Mouse (Mus musculus): ENCODE measurements around the gene Ube2n.

Ube2n gene

GRCm38 (mm10) chr10:95577567-95577950 lies 62.6 kb downstream of the Ube2n start:
- TF ChIP-seq CTCF (conservative IDR thresholded peaks at IDR 0.05; ENCODE audit: low read length) (no peak), POU5F1 (IDR thresholded peaks at IDR 0.05; ENCODE audit: borderline replicate concordance, low read length) (no peak), NANOG (IDR thresholded peaks at IDR 0.05; ENCODE audit: borderline replicate concordance, low read length) (no peak)
- peaks cover 27% of the 10 kb centered on the region for H3K4me1 ChIP-seq (replicated peaks; ENCODE audit: low read depth, low read length)
- no peaks in the 10 kb centered on the region for H3K36me3 ChIP-seq (ENCODE audit: insufficient read depth, low read length)
- H3K4me3 ChIP-seq (replicated peaks; ENCODE audit: low read length), result no peak overlapping the region
- H3K27me3 ChIP-seq (ENCODE audit: insufficient read depth, low read length), result no peaks in the 10 kb centered on the region
- no peaks in the 10 kb centered on the region for H3K9me3 ChIP-seq (ENCODE audit: low read length)

GRCm38 (mm10) chr10:95585554-95585953 lies 70.6 kb downstream of the Ube2n start:
- Histone ChIP-seq H3K36me3 (ENCODE audit: insufficient read depth, low read length) (no peaks in the 10 kb centered on the region), H3K4me3 (replicated peaks; ENCODE audit: low read length) (no peak overlapping the region), H3K9me3 (ENCODE audit: low read length) (peaks cover 6% of the 10 kb centered on the region; the same call in 1 of the 2 replicates), H3K27me3 (ENCODE audit: insufficient read depth, low read length) (no peaks in the 10 kb centered on the region), H3K4me1 (replicated peaks; ENCODE audit: low read depth, low read length) (peaks cover 6% of the 10 kb centered on the region)
- TF ChIP-seq POU5F1 (IDR thresholded peaks at IDR 0.05; ENCODE audit: borderline replicate concordance, low read length) (no peak), CTCF (conservative IDR thresholded peaks at IDR 0.05; ENCODE audit: low read length) (no peak), NANOG (IDR thresholded peaks at IDR 0.05; ENCODE audit: borderline replicate concordance, low read length) (no peak)

- TF ChIP-seq NANOG (IDR thresholded peaks at IDR 0.05; ENCODE audit: borderline replicate concordance, low read length), result peak; percentile 34; the same call in 1 of the 2 replicates
- no peak for TF ChIP-seq CTCF (conservative IDR thresholded peaks at IDR 0.05; ENCODE audit: low read length)
- no peak overlapping the region for H3K4me3 ChIP-seq (replicated peaks; ENCODE audit: low read length)
- H3K27me3 ChIP-seq (ENCODE audit: insufficient read depth, low read length), result no peaks in the 10 kb centered on the region
- no peaks in the 10 kb centered on the region for H3K36me3 ChIP-seq (ENCODE audit: insufficient read depth, low read length)
- peaks cover 6% of the 10 kb centered on the region; the same call in 1 of the 2 replicates for H3K9me3 ChIP-seq (ENCODE audit: low read length)
- peaks cover 8% of the 10 kb centered on the region for H3K4me1 ChIP-seq (replicated peaks; ENCODE audit: low read depth, low read length)
Measured at GRCm38 (mm10) chr10:95587509-95588220, 72.7 kb downstream of the Ube2n start.

- Histone ChIP-seq H3K27me3 (ENCODE audit: insufficient read depth, low read length) (no peaks in the 10 kb centered on the region), H3K36me3 (ENCODE audit: insufficient read depth, low read length) (no peaks in the 10 kb centered on the region), H3K9me3 (ENCODE audit: low read length) (peaks cover 6% of the 10 kb centered on the region; the same call in 1 of the 2 replicates), H3K4me3 (replicated peaks; ENCODE audit: low read length) (no peak overlapping the region), H3K4me1 (replicated peaks; ENCODE audit: low read depth, low read length) (peaks cover 8% of the 10 kb centered on the region)
- TF ChIP-seq NANOG (IDR thresholded peaks at IDR 0.05; ENCODE audit: borderline replicate concordance, low read length) (no peak), POU5F1 (IDR thresholded peaks at IDR 0.05; ENCODE audit: borderline replicate concordance, low read length) (no peak), CTCF (conservative IDR thresholded peaks at IDR 0.05; ENCODE audit: low read length) (no peak)
Measured at GRCm38 (mm10) chr10:95589196-95589595, 74.3 kb downstream of the Ube2n start.

- no peak overlapping the region for H3K4me3 ChIP-seq (replicated peaks; ENCODE audit: low read length)
- peaks cover 6% of the 10 kb centered on the region; the same call in 1 of the 2 replicates for H3K9me3 ChIP-seq (ENCODE audit: low read length)
- peaks cover 17% of the 10 kb centered on the region for H3K4me1 ChIP-seq (replicated peaks; ENCODE audit: low read depth, low read length)
- H3K27me3 ChIP-seq (ENCODE audit: insufficient read depth, low read length), result peaks cover 2% of the 10 kb centered on the region; the same call in 1 of the 2 replicates
- no peaks in the 10 kb centered on the region for H3K36me3 ChIP-seq (ENCODE audit: insufficient read depth, low read length)
- TF ChIP-seq NANOG (IDR thresholded peaks at IDR 0.05; ENCODE audit: borderline replicate concordance, low read length), result no peak
- no peak for TF ChIP-seq POU5F1 (IDR thresholded peaks at IDR 0.05; ENCODE audit: borderline replicate concordance, low read length)
- TF ChIP-seq CTCF (conservative IDR thresholded peaks at IDR 0.05; ENCODE audit: low read length), result no peak
Measured at GRCm38 (mm10) chr10:95590196-95590595, 75.3 kb downstream of the Ube2n start.

- Histone ChIP-seq H3K4me3 (replicated peaks; ENCODE audit: low read length) (no peak overlapping the region), H3K27me3 (ENCODE audit: insufficient read depth, low read length) (peaks cover 2% of the 10 kb centered on the region; the same call in 1 of the 2 replicates), H3K4me1 (replicated peaks; ENCODE audit: low read depth, low read length) (peaks cover 22% of the 10 kb centered on the region), H3K9me3 (ENCODE audit: low read length) (peaks cover 6% of the 10 kb centered on the region; the same call in 1 of the 2 replicates), H3K36me3 (ENCODE audit: insufficient read depth, low read length) (no peaks in the 10 kb centered on the region)
- TF ChIP-seq NANOG (IDR thresholded peaks at IDR 0.05; ENCODE audit: borderline replicate concordance, low read length) (no peak), POU5F1 (IDR thresholded peaks at IDR 0.05; ENCODE audit: borderline replicate concordance, low read length) (no peak), CTCF (conservative IDR thresholded peaks at IDR 0.05; ENCODE audit: low read length) (no peak)
Measured at GRCm38 (mm10) chr10:95591257-95591656, 76.3 kb downstream of the Ube2n start.

GRCm38 (mm10) chr10:95594414-95594813 lies 79.5 kb downstream of the Ube2n start:
- peaks cover 47% of the 10 kb centered on the region for H3K4me1 ChIP-seq (replicated peaks; ENCODE audit: low read depth, low read length)
- H3K36me3 ChIP-seq (ENCODE audit: insufficient read depth, low read length), result no peaks in the 10 kb centered on the region
- H3K27me3 ChIP-seq (ENCODE audit: insufficient read depth, low read length), result peaks cover 8% of the 10 kb centered on the region
- no peak overlapping the region for H3K4me3 ChIP-seq (replicated peaks; ENCODE audit: low read length)
- peaks cover under 1% of the 10 kb centered on the region; the same call in 1 of the 2 replicates for H3K9me3 ChIP-seq (ENCODE audit: low read length)
- TF ChIP-seq CTCF (conservative IDR thresholded peaks at IDR 0.05; ENCODE audit: low read length) (no peak), NANOG (IDR thresholded peaks at IDR 0.05; ENCODE audit: borderline replicate concordance, low read length) (no peak), POU5F1 (IDR thresholded peaks at IDR 0.05; ENCODE audit: borderline replicate concordance, low read length) (no peak)

All from E14TG2a.4 (cell line).